Mouse (Mus musculus) inflammation-experienced regulatory T-cells, adult 16 weeks (primary cell): Measurements from ENCODE around the gene Rpusd4. TPM values are rescaled to one million over a fixed set of nuclear protein-coding genes. Genes with fewer than 3 reads are reported as not detected.

Source experiments
- polyA plus RNA-seq: library from polyadenylated mRNA; unstranded; fragments of 100-300 nt; shearing (Covaris generic); gene quantifications from one replicate; pipeline ENCODE4 v1.2.1, GENCODE M21; 2017

Rpusd4 gene
- polyA plus RNA-seq, result 54.7 TPM

DNA sequence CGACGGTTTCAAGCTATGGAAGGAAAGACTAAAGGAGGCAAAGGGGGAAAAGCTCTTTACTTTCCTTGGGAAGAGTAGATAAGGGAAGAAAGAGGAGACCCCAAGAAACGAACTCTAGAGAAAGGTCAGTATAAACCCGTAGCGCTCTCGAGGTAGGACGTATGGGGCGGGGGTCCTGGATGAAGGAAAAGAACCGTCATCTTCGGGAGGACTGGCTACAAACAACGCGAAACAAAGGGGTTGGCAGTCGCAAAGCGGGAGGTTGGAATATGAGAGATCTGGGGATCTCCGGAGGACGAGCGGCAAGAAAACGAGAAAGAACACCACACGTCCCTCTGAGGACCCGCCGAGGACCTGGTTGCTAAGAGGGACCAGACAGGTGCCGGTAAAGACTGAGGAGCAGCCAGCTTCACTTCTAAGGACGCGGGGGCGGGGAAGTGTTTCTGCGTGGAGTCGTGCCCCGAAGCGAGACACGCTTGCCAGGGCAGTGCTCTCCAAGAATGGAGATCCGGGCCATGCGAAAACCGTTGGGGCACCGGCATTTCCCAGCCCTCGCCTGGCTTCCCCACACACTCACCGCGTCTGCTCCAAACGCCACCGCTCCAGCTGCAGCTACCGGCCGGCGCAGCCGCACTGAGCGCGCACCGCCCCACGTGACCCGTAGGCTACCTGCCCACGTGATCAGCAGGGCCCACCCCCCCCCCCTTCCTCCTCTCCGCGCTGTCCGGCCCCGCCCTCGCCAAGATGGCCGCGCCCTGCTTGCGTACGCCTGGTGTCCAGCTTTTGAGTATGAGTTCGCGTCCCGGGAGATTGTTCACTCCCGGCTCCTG lies at the start of gene Rpusd4, which contains the start of gene Fam118b:
TSS of gene Rpusd4 (plus strand) at position 720 of the 830 bp plus-strand sequence.
TSS of gene Fam118b (minus strand) at position 660 of the 830 bp plus-strand sequence.

Other genes starting within 250 kb of the Rpusd4 start
- gene St3gal4, start 148.6 kb upstream of the Rpusd4 start, polyA plus RNA-seq, result 25.4 TPM
- gene Dcps, start 91.8 kb upstream of the Rpusd4 start, polyA plus RNA-seq, result 81.1 TPM
- gene Srpr, start 67.7 kb upstream of the Rpusd4 start, polyA plus RNA-seq, result 164 TPM
- 8.7 TPM for gene Tirap, start 67.6 kb upstream of the Rpusd4 start, polyA plus RNA-seq
- 59.2 TPM for gene Foxred1, start 56.8 kb upstream of the Rpusd4 start, polyA plus RNA-seq
- 64.2 TPM for gene Fam118b, start 60 bp upstream of the Rpusd4 start, polyA plus RNA-seq
- 4.3 TPM for gene Cdon, start 153.3 kb downstream of the Rpusd4 start, polyA plus RNA-seq